ENCODE assay signal across 20 mouse cellular contexts in the genomic region with DNA sequence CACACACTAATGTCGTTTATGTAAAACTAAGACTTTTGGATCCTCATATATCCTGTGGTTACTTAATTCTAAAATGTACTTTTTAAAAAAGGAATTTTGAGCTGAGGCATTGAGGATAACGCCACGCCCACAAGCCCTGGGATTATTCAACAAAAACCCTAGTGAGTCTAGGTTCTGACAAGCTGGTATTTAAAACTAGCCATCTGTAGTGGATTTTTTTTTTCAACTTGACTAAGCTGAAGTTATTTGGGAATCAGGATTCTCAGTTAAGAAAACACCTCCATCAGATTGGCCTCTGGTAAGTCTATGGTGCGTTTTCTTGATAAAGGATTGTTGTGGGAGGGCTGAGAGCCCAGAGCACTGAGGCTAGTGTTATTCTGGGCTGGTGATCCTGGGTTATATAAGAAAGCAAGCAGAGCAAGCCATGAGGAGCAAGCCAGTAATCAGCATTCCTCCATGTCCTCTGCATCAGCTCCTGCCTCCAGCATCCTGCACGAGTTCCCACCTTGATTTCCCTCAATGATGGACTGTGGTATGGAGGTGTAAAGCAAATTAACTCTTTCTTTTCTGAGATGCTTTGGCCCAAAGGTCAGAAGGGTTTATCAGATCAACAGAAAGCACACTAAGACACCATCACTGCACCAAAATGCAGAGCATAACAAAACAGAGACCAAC. TPM values are rescaled to one million over a fixed set of nuclear protein-coding genes. Genes with fewer than 3 reads are reported as not detected.
DNase-seq lines count a peak whose midpoint lies in the region; ATAC-seq lines count a peak whose summit lies in the region.
"Had no signal": no experiment of that assay in that cellular context is flagged by ENCODE, and none has a peak within 500 bp of the region (broad histone marks: within the 10 kb centered on the region; RNA-seq: fewer than 3 reads in every experiment).

No protein-coding gene starts in this region.

- no peaks in the 10 kb centered on the region for H3K36me3 ChIP-seq in kidney, embryonic 16.5 days (ENCODE audit: insufficient read depth, low read length)
- H3K36me3 ChIP-seq in liver, embryonic 11.5 days (ENCODE audit: control insufficient read depth, insufficient read depth, low read length), result no peaks in the 10 kb centered on the region
- H3K36me3 ChIP-seq: embryonic facial prominence, embryonic 10.5 days; limb, embryonic 15.5 days; midbrain, embryonic 12.5 days; neural tube, embryonic 12.5 days had no signal

- intact Hi-C loops in left cerebral cortex, postnatal 10 days (cut with DNase I), result no loop called here

- H3K9ac ChIP-seq in kidney, embryonic 16.5 days (replicated peaks; ENCODE audit: low read length), result no peak overlapping the region
- no peak overlapping the region for H3K9ac ChIP-seq in liver, embryonic 11.5 days (ENCODE audit: low read depth, low read length)
- H3K9ac ChIP-seq: limb, embryonic 15.5 days; midbrain, embryonic 12.5 days; neural tube, embryonic 12.5 days had no signal

- no peaks in the 10 kb centered on the region for H3K4me1 ChIP-seq in kidney, embryonic 16.5 days (ENCODE audit: insufficient read depth, low read length)
- no peaks in the 10 kb centered on the region for H3K4me1 ChIP-seq in liver, embryonic 11.5 days (replicated peaks; ENCODE audit: control insufficient read depth, insufficient read depth, low read length)
- H3K4me1 ChIP-seq: neural tube, embryonic 12.5 days had no signal

- no peak overlapping the region for H3K27ac ChIP-seq in kidney, embryonic 16.5 days (ENCODE audit: low read length)
- H3K27ac ChIP-seq in liver, embryonic 11.5 days (ENCODE audit: low read depth, low read length), result no peak overlapping the region
- H3K27ac ChIP-seq: embryonic facial prominence, embryonic 10.5 days; hindbrain, postnatal 0 days; kidney, postnatal 0 days; limb, embryonic 15.5 days; midbrain, embryonic 12.5 days; neural tube, embryonic 12.5 days had no signal

- 74% methylated on average over 5 of the region's 5 CpGs for WGBS in kidney, embryonic 16.5 days
- WGBS in liver, embryonic 11.5 days, result 82% methylated on average over 5 of the region's 5 CpGs

- no peaks in the 10 kb centered on the region for H3K9me3 ChIP-seq in kidney, embryonic 16.5 days (ENCODE audit: low read length)
- no peaks in the 10 kb centered on the region for H3K9me3 ChIP-seq in liver, embryonic 11.5 days (ENCODE audit: control insufficient read depth, low read length)
- H3K9me3 ChIP-seq: embryonic facial prominence, embryonic 10.5 days; limb, embryonic 15.5 days; midbrain, embryonic 12.5 days; neural tube, embryonic 12.5 days had no signal

- no peak overlapping the region for H3K4me2 ChIP-seq in kidney, embryonic 16.5 days (replicated peaks; ENCODE audit: low read depth, low read length)
- H3K4me2 ChIP-seq in liver, embryonic 11.5 days, result no peak overlapping the region
- H3K4me2 ChIP-seq: limb, embryonic 15.5 days; midbrain, embryonic 12.5 days; neural tube, embryonic 12.5 days had no signal

- no peak for ATAC-seq in kidney, embryonic 16.5 days (ENCODE audit: low FRiP score, low TSS enrichment)
- ATAC-seq in liver, embryonic 11.5 days (replicated peaks; ENCODE audit: low FRiP score), result no peak
- ATAC-seq: forebrain, embryonic 14.5 days; hindbrain, postnatal 0 days; intestine, postnatal 0 days; lung, postnatal 0 days had no signal

- H3K4me3 ChIP-seq in kidney, embryonic 16.5 days (ENCODE audit: low read length), result no peak overlapping the region
- no peak overlapping the region for H3K4me3 ChIP-seq in liver, embryonic 11.5 days (ENCODE audit: low read depth, low read length)
- H3K4me3 ChIP-seq: embryonic facial prominence, embryonic 10.5 days; limb, embryonic 15.5 days; midbrain, embryonic 12.5 days; neural tube, embryonic 12.5 days had no signal

- H3K27me3 ChIP-seq in kidney, embryonic 16.5 days (ENCODE audit: insufficient read depth, low read length), result no peaks in the 10 kb centered on the region
- no peaks in the 10 kb centered on the region for H3K27me3 ChIP-seq in liver, embryonic 11.5 days (replicated peaks; ENCODE audit: control insufficient read depth, insufficient read depth, low read length)
- H3K27me3 ChIP-seq: limb, embryonic 15.5 days; neural tube, embryonic 12.5 days had no signal

- DNase-seq in layer of hippocampus, adult 11-12 months (ENCODE audit: low spot score), result peak; percentile 35
- no peak for DNase-seq in layer of hippocampus, postnatal 10 days (ENCODE audit: low spot score in 2 of 2)
- peak; percentile 62 to 69 for DNase-seq in left cerebral cortex, adult 18-20 months (ENCODE audit: low spot score in 2 of 2)
- peak; percentile 19 to 36 for DNase-seq in left cerebral cortex, postnatal 10 days (ENCODE audit: extremely low spot score in 1 of 2, low spot score in 2 of 2)
- peak; percentile 31 for DNase-seq in right cerebral cortex, postnatal 14 days
- DNase-seq in liver, embryonic 11.5 days (ENCODE audit: low spot score), result no peak
- DNase-seq: cerebellum, adult 8-10 months; gastrocnemius, postnatal 10 days; heart, adult 18-20 months; thymus, postnatal 36 days had no signal

RNA-seq across cellular contexts. Expression of gene Cdkn2aip, which starts 18.2 kb away (rescaled TPM):
- total RNA-seq in layer of hippocampus, postnatal 10 days (2021), result 10 to 100 TPM; 12.1 to 13.4 TPM
- 10 to 100 TPM; 18.5 to 20.8 TPM for total RNA-seq in left cerebral cortex, adult 18-20 months (2021)
- total RNA-seq in left cerebral cortex, postnatal 10 days (2021), result 10 to 100 TPM; 12.6 to 13.1 TPM
- 28.0 and 28.8 TPM in 2 replicates for polyA plus RNA-seq in kidney, embryonic 16.5 days (2015; fragmentation: Nextera tagmentation; extraction: Ambion mirVana)
- polyA plus RNA-seq in liver, embryonic 11.5 days (2014; fragmentation: Nextera tagmentation; extraction: Ambion mirVana), result 22.2 and 27.9 TPM in 2 replicates

RNA-seq across cellular contexts. Expression of gene Ing2, which starts 20.2 kb away (rescaled TPM):
- total RNA-seq in layer of hippocampus, postnatal 10 days (2021), result 10 to 100 TPM; 25.6 to 26.9 TPM
- total RNA-seq in left cerebral cortex, adult 18-20 months (2021), result 10 to 100 TPM; 53.2 to 53.6 TPM
- 10 to 100 TPM; 38.3 to 42.9 TPM for total RNA-seq in left cerebral cortex, postnatal 10 days (2021)
- 9.9 and 11.6 TPM in 2 replicates for polyA plus RNA-seq in kidney, embryonic 16.5 days (2015; fragmentation: Nextera tagmentation; extraction: Ambion mirVana)
- 10.8 and 12.6 TPM in 2 replicates for polyA plus RNA-seq in liver, embryonic 11.5 days (2014; fragmentation: Nextera tagmentation; extraction: Ambion mirVana)

Comparison
In these comparisons a context has a peak if more than half of its experiments do, and no peak if none do; other contexts are left out.
1. DNase-seq: peak in layer of hippocampus, adult 11-12 months (single experiment), left cerebral cortex, adult 18-20 months (2 of 2), left cerebral cortex, postnatal 10 days (2 of 2) and right cerebral cortex, postnatal 14 days (single experiment); none in layer of hippocampus, postnatal 10 days (0 of 2) and liver, embryonic 11.5 days (single experiment).